Mouse (Mus musculus) neural tube, embryonic 10.5 days (tissue): ENCODE data around the gene Tmem163.

Source experiments
- DNase-seq: peaks from one replicate; pipeline ENCODE4 v3.0.0-alpha.2; 2017; ENCODE audit warnings: low spot score; ENCODE audit errors: extremely low spot score

The Tmem163 gene

GRCm38 (mm10) chr1:127507042-127507650 lies 172.2 kb downstream of the Tmem163 start:
- DNase-seq = no peak

GRCm38 (mm10) chr1:127500701-127501100 lies 178.6 kb downstream of the Tmem163 start:
- DNase-seq = no peak

GRCm38 (mm10) chr1:127500219-127500618 lies 179.1 kb downstream of the Tmem163 start:
- peak; percentile 84 for DNase-seq

GRCm38 (mm10) chr1:127498746-127499145 lies 180.6 kb downstream of the Tmem163 start:
- no peak for DNase-seq

GRCm38 (mm10) chr1:127496737-127497543 lies 182.4 kb downstream of the Tmem163 start:
- peak; percentile 66 for DNase-seq

- DNase-seq = no peak
These were observed 192.2 kb downstream of the Tmem163 start for GRCm38 (mm10) chr1:127487161-127487560.

GRCm38 (mm10) chr1:127484826-127485225 lies 194.5 kb downstream of the Tmem163 start:
- peak; percentile 54 for DNase-seq

GRCm38 (mm10) chr1:127484188-127484587 lies 195.2 kb downstream of the Tmem163 start:
- DNase-seq = no peak

- DNase-seq = no peak
These were observed 196.4 kb downstream of the Tmem163 start for GRCm38 (mm10) chr1:127482911-127483310.

- DNase-seq = no peak
These were observed 203.6 kb downstream of the Tmem163 start for GRCm38 (mm10) chr1:127475756-127476155.

- no peak for DNase-seq
These were observed 209.2 kb downstream of the Tmem163 start for GRCm38 (mm10) chr1:127470175-127470574.

GRCm38 (mm10) chr1:127467238-127467637 lies 212.1 kb downstream of the Tmem163 start:
- DNase-seq = no peak

GRCm38 (mm10) chr1:127465292-127465691 lies 214.1 kb downstream of the Tmem163 start:
- no peak for DNase-seq

- no peak for DNase-seq
These were observed 215.3 kb downstream of the Tmem163 start for GRCm38 (mm10) chr1:127464041-127464440.

GRCm38 (mm10) chr1:127461017-127461416 lies 218.3 kb downstream of the Tmem163 start:
- no peak for DNase-seq

- no peak for DNase-seq
These were observed 219.8 kb downstream of the Tmem163 start for GRCm38 (mm10) chr1:127459576-127459975.

- DNase-seq = peak; percentile 68
These were observed 220.3 kb downstream of the Tmem163 start for GRCm38 (mm10) chr1:127459015-127459451.

GRCm38 (mm10) chr1:127453397-127453796 lies 226.0 kb downstream of the Tmem163 start:
- no peak for DNase-seq

GRCm38 (mm10) chr1:127444836-127445485 lies 234.4 kb downstream of the Tmem163 start:
- DNase-seq = no peak

GRCm38 (mm10) chr1:127442880-127443877 lies 236.2 kb downstream of the Tmem163 start:
- peak; percentile 39 for DNase-seq

- no peak for DNase-seq
These were observed 237.6 kb downstream of the Tmem163 start for GRCm38 (mm10) chr1:127441736-127442135.
